Mouse (Mus musculus) retina, embryonic 14.5 days (tissue): ENCODE measurements around the gene H2-Aa.
A peak's percentile ranks its signal among the peaks of the same experiment; 100 is the strongest.

ENCODE experiments used
- DNase-seq: peaks from one replicate; pipeline ENCODE4 v3.0.0-alpha.2; 2015; ENCODE audit warnings: low spot score

Gene H2-Aa

DNA sequence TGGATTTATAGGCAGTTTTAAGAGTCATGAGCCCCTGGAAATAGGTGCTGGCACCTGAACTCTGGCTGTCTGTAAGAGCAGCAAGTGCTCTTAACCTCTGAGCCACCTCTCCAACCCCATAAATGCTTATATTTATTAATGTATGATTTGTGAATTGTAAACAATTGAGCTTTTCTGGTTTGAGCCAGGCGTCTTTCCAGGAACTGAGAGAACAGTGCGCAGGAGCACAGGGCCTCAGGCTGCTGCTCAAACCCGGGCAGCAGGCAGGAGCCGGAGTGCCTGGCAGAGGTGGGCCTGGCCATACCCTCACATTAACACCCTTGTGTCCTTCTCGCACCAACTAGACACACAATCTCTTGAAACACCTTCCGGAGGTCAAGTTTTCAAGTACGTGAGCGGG lies 12.4 kb upstream of the H2-Aa start:
- DNase-seq: no peak

DNA sequence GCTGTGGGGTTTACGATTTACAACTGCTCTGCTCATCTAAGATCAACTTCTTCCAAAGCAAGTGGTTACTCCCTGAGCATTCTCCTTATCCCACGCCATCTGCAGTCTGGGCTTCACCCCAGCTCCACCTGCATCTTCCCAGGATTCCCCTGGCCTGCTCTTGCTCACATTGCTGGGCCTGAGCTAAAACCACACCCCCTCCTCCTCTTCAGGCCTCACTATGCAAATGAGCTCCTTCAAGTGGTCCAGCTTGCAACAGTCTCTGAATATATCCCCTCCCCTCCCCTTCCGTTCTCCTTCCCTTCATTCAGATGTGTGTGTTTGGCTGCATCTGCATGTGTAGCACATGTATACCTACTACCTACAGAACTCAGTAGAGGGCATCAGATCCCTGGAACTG lies 11.7 kb upstream of the H2-Aa start:
- DNase-seq: no peak

DNA sequence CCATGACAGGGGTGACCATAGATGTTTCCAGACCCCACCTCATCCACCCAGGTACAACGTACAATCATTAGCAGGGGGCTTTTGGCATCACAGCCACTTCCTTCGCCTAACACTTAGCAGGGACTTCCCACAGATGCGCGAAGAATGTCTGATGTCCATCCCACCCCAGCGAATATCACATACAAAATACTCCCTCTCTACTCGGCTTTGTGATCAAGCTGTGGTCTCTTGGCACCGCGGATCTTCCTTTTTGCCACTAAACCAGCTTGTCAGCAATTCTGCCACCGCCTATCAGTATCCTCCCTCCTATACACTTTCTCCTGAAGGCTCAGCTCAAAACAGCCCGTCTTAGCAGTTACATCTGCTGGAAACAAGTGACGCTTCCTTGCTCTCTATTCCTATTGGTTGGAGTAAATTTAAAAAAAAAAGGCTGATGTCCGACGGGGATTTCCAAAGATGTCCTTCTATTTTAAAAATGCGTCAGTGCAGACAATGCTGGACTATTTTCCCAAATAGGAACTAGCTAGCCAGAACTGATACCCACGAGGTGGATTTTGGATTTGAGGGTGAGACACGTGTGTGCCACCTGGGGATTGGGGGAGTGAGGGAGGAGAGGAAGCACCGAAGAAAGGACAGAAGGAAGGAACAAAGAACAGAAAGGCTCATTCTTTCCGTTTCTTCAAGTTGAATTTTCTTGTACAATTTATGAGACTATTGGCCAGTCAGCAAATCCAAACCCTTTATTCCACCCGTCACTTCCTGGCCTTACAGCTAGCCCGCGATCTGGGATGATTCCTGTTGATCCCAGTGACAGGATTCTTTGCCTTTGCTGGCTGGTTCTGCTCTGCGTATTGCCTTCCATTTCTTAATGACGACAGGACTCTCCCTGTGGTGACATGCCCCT lies 8.5 kb upstream of the H2-Aa start:
- peak; percentile 84 for DNase-seq

- no peak for DNase-seq
Observed at GRCm38 (mm10) chr17:34295307-34295706, 7.7 kb upstream of the H2-Aa start.

- DNase-seq: no peak
Observed at GRCm38 (mm10) chr17:34294249-34294648, 6.6 kb upstream of the H2-Aa start.

DNA sequence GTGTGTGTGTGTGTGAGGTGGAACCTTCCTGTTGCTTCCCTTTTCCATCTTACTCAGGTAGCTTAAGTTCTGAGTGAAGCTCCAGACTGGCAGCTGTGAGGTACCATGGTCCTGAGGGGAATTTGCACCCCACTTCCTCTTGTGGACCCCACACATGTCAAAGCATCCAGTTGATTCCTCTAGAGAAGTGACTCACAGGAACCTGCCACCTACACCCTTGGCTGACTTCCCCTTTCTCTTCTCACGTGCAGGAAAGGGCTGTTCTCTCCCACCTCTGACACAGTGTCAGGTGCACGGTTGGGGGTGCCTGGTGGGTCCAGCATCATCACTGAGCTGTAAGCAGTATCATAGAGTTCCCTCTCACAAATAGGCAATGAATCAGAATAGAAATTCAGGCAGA lies 5.9 kb upstream of the H2-Aa start:
- no peak for DNase-seq

DNA sequence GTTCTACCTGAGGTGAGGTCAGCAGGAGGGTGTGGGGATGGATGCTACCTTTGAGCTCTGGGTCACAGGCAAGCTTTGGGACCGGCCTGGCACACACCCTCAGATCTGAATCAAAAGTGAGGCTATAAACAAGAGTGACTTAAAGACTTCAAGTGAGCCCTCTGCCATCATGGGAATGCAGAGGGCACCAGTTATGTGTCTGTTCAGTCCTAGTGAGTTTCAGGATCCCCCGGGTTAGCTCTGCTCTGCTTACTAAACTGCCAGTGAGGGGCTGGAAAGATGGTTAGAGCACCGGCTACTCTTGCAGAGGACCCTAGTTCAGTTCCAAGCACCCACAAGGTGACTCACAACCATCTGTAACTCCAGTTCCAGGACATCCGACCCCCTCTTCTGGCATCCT lies 4.9 kb upstream of the H2-Aa start:
- DNase-seq: no peak

DNA sequence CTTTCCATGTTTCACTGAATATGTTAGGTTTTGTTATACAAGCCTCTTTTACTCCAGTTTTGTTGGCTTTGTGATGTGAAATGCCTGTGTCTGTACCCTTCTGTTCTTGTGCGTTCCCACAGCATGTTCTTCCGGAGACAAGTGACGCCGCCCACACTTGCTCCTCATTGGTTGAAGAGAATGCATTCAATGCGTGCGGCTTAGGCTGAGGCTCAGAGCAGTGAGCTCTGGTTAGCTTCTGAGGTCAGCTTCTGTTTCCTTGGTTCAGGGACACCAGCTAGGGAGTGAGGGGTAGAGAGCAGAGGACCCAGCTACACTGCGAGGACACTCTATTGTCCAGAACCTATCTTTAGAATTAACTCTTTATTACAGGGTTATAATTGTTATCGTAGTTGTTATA lies 4.0 kb upstream of the H2-Aa start:
- DNase-seq: peak; percentile 89

- no peak for DNase-seq
Observed at GRCm38 (mm10) chr17:34288131-34288530, 508 bp upstream of the H2-Aa start.

DNA sequence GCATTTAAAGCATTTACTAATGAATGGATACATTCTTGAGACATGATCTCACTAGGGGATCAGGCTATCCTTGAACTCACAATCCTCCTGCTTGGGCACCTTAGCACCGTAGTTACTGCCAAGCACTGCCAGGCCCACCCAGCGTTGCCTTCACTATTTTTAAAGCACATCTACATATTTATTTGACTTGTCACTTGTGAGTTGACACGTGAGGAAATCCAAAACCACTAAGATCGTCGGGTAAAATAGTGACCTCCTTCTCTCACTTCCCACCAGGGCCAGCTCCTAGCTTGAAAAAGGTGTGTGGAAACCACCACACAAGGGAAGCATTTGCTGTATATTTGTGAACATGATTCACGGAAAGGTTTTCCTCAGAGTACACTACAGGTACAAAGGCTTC lies 624 bp downstream of the H2-Aa start:
- no peak for DNase-seq

GRCm38 (mm10) chr17:34286501-34286900 lies 1.1 kb downstream of the H2-Aa start:
- DNase-seq: no peak

GRCm38 (mm10) chr17:34285848-34286247 lies 1.8 kb downstream of the H2-Aa start:
- DNase-seq: no peak

- DNase-seq: no peak
Observed at GRCm38 (mm10) chr17:34285371-34285770, 2.3 kb downstream of the H2-Aa start.

GRCm38 (mm10) chr17:34281836-34282235 lies 5.8 kb downstream of the H2-Aa start:
- no peak for DNase-seq

DNA sequence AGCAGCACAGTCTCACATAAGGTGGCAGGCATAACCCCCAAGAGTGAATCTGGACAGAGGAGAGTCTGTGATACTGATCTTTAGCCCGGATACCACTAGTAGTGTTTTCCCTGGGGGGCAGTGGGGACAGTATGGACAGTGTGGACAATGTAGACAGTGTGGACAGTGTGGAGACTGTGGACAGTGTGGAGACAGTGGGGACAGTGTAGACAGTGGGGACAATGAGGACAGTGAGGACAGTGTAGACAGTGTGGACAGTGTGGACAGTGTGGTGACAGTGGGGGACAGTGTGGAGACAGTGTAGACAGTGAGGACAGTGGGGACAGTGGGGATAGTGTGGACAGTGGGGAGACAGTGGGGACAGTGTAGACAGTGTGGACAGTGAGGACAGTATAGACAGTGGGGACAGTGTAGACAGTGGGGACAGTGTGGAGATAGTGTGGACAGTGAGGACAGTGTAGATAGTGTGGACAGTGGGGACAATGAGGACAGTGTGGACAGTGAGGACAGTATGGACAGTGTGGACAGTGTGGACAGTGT lies 7.1 kb downstream of the H2-Aa start:
- no peak for DNase-seq

DNA sequence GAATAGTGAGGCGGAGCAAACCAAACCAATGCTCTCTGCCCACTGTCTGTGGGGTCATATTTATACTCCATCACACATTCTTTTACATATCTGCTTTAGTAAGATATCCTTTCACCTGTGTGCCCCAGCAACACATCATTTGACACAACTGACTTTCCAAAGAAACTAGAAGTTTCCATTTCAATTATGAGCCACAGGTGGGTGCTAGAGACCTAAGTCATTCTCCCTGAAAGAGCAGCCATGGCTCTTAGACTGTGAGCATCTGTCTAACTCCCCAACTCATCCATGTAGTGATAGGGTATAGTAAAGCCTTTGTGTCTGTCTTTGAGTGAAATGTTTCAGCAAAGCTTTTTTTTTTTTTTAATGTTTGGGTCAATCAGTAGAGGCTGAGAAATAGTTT lies 15.5 kb downstream of the H2-Aa start:
- no peak for DNase-seq

DNA sequence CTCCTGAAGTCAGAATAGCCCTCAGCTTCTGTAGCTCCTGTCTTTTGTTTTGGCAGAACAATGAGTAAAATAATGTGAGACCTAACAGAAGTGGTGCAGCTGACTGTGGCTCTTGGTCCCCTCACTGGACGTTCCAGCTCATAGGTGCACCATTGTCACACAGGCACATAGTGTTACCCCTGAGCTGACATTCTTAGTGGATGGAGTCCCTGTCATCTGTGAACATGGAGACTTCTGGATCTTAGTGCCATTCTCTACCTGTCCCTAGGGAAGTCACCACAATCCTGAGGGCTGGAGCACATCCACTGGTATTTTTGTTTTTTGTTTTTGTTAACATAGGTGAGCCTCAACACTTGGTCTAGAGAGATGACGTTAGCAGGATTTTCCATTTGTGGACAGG lies 16.7 kb downstream of the H2-Aa start:
- no peak for DNase-seq

DNA sequence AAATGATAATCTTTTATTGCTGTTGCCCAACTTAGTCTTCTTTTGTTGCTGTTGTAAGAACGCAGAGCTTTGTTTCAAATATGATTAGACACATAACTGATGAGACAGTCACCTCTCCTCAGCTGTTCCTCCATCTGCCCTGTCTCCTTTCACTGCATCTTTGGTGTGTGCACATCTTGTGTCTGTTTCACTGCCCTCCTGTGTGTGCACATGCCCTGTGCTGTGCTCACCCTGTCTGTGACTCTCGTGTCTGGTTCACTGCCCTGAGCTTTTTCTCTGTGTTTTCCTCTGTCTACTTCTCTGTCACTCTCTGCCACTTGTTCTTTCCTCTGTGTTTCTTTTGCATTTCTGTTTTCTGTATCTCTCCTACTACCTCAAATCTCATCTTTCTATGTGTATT lies 17.4 kb downstream of the H2-Aa start:
- no peak for DNase-seq

DNA sequence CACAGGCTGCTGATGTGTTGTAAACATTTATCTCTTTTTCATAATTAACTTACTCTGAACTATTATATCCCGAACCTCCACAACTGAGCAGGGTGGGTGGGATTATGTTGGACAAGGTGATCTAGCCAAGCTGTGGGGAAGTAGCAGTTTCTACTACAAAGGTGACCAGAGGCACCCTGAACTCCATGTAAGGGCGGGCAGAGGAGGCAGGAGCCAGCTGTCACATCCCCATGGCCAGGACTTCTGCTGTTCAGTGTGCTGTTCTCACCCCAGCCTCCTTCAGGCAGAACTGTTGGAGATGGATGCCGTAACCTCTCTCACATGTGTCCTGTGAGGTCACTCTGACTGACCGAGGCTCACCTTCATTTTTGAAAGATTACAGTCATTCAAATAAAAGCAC lies 17.8 kb downstream of the H2-Aa start:
- no peak for DNase-seq

GRCm38 (mm10) chr17:34268748-34269147 lies 18.9 kb downstream of the H2-Aa start:
- no peak for DNase-seq

- no peak for DNase-seq
Observed at GRCm38 (mm10) chr17:34268262-34268661, 19.4 kb downstream of the H2-Aa start.

DNA sequence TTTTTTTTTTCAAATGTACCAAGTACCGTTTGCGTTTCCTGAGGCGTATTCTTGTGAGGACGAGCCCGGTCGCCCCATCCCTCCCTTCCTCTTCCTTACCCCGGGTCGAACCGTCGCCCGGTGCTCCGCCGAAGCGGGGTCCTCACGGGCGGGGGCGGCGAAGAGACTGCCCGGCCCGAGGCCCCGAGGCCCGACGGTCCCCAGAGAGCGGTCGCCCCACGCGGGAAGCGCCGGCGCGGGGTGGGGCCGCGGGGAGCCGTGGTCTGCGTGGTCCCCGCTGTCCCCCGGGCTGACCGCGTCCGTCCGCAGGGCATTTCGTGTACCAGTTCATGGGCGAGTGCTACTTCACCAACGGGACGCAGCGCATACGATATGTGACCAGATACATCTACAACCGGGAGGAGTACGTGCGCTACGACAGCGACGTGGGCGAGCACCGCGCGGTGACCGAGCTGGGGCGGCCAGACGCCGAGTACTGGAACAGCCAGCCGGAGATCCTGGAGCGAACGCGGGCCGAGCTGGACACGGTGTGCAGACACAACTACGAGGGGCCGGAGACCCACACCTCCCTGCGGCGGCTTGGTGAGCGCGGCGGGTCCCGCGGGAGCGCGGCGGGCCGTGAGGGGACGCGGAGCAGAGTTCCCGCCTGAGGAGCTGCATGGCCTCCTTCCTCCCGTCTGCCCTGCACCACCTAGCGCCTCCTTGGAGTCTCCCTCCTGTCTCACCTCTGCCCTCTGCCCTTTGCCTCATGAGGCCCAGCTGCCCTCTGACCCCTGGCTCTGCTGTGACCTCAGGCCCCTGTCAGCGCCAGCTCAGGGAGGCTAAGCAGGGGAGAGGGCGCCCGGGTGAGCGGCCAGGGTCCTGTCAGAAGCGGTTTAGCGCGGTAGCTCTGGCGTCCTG lies 22.9 kb downstream of the H2-Aa start:
- peak; percentile 58 for DNase-seq
